Mouse (Mus musculus) MEL (cell line): ENCODE measurements around the gene Kcnn3. TPM values are rescaled to one million over a fixed set of nuclear protein-coding genes. Genes with fewer than 3 reads are reported as not detected.

Experiments used
- DNase-seq: peaks from one replicate; pipeline ENCODE4 v3.0.0; 2011; ENCODE audit warnings: low read depth, low spot score
- H3K27ac ChIP-seq: 2 replicates; pipeline ENCODE4 v1.5.1; 2012; ENCODE audit warnings: low read depth, mild to moderate bottlenecking, control low read depth, low read length, moderate library complexity; ENCODE audit not compliant: control insufficient read depth
- H3K27me3 ChIP-seq, 2 experiments: fragments of 150-350 bp in 1 of 2; sonication (generic) in 1 of 2; 2 replicates each; pipeline ENCODE4 v1.6.1; 2012; ENCODE audit warnings: low read length in 2 of 2, mild to moderate bottlenecking in 2 of 2, improper control_type of control experiment in 1 of 2, moderate library complexity in 1 of 2; ENCODE audit not compliant: insufficient read depth in 2 of 2, control insufficient read depth in 1 of 2
- H3K36me3 ChIP-seq, 2 experiments: 2 replicates each; pipeline ENCODE4 v1.6.1; 2012 to 2014; ENCODE audit warnings: low read length in 2 of 2, improper control_type of control experiment in 1 of 2, inconsistent platforms in 1 of 2, mild to moderate bottlenecking in 1 of 2; ENCODE audit not compliant: insufficient read depth in 2 of 2, control insufficient read depth in 1 of 2
- H3K4me1 ChIP-seq, 2 experiments: fragments of 150-350 bp in 1 of 2; sonication (generic) in 1 of 2; 2 replicates each; pipeline ENCODE4 v1.6.1; 2012; ENCODE audit warnings: low read length in 2 of 2, improper control_type of control experiment in 1 of 2, mild to moderate bottlenecking in 1 of 2; ENCODE audit not compliant: insufficient read depth in 2 of 2, control insufficient read depth in 1 of 2
- H3K4me3 ChIP-seq, 2 experiments: fragments of 150-350 bp in 1 of 2; sonication (generic) in 1 of 2; 2 replicates each; pipeline ENCODE4 v1.5.1; 2012; ENCODE audit warnings: low read depth in 2 of 2, low read length in 2 of 2, mild to moderate bottlenecking in 2 of 2, moderate library complexity in 2 of 2, control low read depth in 1 of 2, improper control_type of control experiment in 1 of 2; ENCODE audit not compliant: control insufficient read depth in 1 of 2, insufficient read depth in 1 of 2
- H3K79me2 ChIP-seq: 2 replicates; pipeline ENCODE4 v1.6.1; 2012; ENCODE audit warnings: mild to moderate bottlenecking, low read length, moderate library complexity; ENCODE audit not compliant: control insufficient read depth, poor library complexity, insufficient read depth
- H3K9ac ChIP-seq: 2 replicates; pipeline ENCODE4 v1.6.1; 2012; ENCODE audit warnings: low read depth, mild to moderate bottlenecking, control low read depth, low read length, moderate library complexity; ENCODE audit not compliant: control insufficient read depth, poor library complexity, severe bottlenecking
- H3K9me3 ChIP-seq: fragments of 150-350 bp; sonication (generic); replicated peaks from 2 replicates; pipeline ENCODE4 v1.6.1; 2012; ENCODE audit warnings: mild to moderate bottlenecking, low read length, improper control_type of control experiment, moderate library complexity; ENCODE audit not compliant: insufficient read depth
- BHLHE40 ChIP-seq: IDR thresholded peaks from 2 replicates; pipeline ENCODE4 v1.6.1; 2012; ENCODE audit warnings: low read depth, mild to moderate bottlenecking, inconsistent platforms, low read length, improper control_type of control experiment, borderline replicate concordance
- CHD2 ChIP-seq: IDR thresholded peaks from 2 replicates; pipeline ENCODE4 v1.6.1; 2011; ENCODE audit warnings: low read length, improper control_type of control experiment
- CTCF ChIP-seq, 3 experiments: IDR thresholded peaks in 2 of 3; conservative IDR thresholded peaks in 1 of 3; 2 replicates each; pipeline ENCODE4 v1.5.1; 2011 to 2012; ENCODE audit warnings: low read length in 3 of 3, low read depth in 2 of 3, mild to moderate bottlenecking in 2 of 3, improper control_type of control experiment in 1 of 3, inconsistent platforms in 1 of 3, mixed read lengths in 1 of 3, moderate library complexity in 1 of 3; ENCODE audit not compliant: control insufficient read depth in 1 of 3, insufficient read depth in 1 of 3, poor library complexity in 1 of 3, severe bottlenecking in 1 of 3
- E2F4 ChIP-seq: IDR thresholded peaks from 2 replicates; pipeline ENCODE4 v1.6.1; 2011; ENCODE audit warnings: low read depth, low read length, improper control_type of control experiment, borderline replicate concordance
- EP300 ChIP-seq, 2 experiments: IDR thresholded peaks; 2 replicates each; pipeline ENCODE4 v1.6.1; 2011; ENCODE audit warnings: improper control_type of control experiment in 2 of 2, low read length in 2 of 2, low read depth in 1 of 2, mild to moderate bottlenecking in 1 of 2
- ETS1 ChIP-seq: IDR thresholded peaks from 2 replicates; pipeline ENCODE4 v1.6.1; 2012; ENCODE audit warnings: low read depth, mild to moderate bottlenecking, inconsistent platforms, low read length, improper control_type of control experiment, moderate library complexity
- GABPA ChIP-seq: IDR thresholded peaks from 2 replicates; pipeline ENCODE4 v1.6.1; 2012; ENCODE audit warnings: low read depth, mild to moderate bottlenecking, inconsistent platforms, low read length, improper control_type of control experiment, moderate library complexity
- GATA1 ChIP-seq: IDR thresholded peaks from 2 replicates; pipeline ENCODE4 v1.6.1; 2011; ENCODE audit warnings: low read depth, low read length, improper control_type of control experiment
- HCFC1 ChIP-seq: IDR thresholded peaks from 2 replicates; pipeline ENCODE4 v1.6.1; 2012; ENCODE audit warnings: low read depth, mild to moderate bottlenecking, inconsistent platforms, low read length, improper control_type of control experiment, moderate library complexity
- JUND ChIP-seq: IDR thresholded peaks from 2 replicates; pipeline ENCODE4 v1.6.1; 2011; ENCODE audit warnings: low read depth, mild to moderate bottlenecking, improper control_type of control experiment, low read length
- KAT2A ChIP-seq: conservative IDR thresholded peaks from 2 replicates; pipeline ENCODE4 v1.6.1; 2012; ENCODE audit warnings: low read depth, low read length, improper control_type of control experiment, inconsistent platforms
- MAFK ChIP-seq: IDR thresholded peaks from 2 replicates; pipeline ENCODE4 v1.6.1; 2011; ENCODE audit warnings: low read depth, mild to moderate bottlenecking, low read length, improper control_type of control experiment, borderline replicate concordance
- MAX ChIP-seq: IDR thresholded peaks from 2 replicates; pipeline ENCODE4 v1.6.1; 2011; ENCODE audit warnings: low read length, improper control_type of control experiment
- MAZ ChIP-seq: IDR thresholded peaks from 2 replicates; pipeline ENCODE4 v1.6.1; 2012; ENCODE audit warnings: low read depth, mild to moderate bottlenecking, inconsistent platforms, low read length, improper control_type of control experiment
- MEF2A ChIP-seq: IDR thresholded peaks from 2 replicates; pipeline ENCODE4 v1.6.1; 2014; ENCODE audit warnings: low read depth, mild to moderate bottlenecking, inconsistent platforms, low read length, improper control_type of control experiment; ENCODE audit not compliant: poor library complexity, insufficient replicate concordance, severe bottlenecking; ENCODE audit errors: extremely low read depth
- MXI1 ChIP-seq: IDR thresholded peaks from 2 replicates; pipeline ENCODE4 v1.6.1; 2011; ENCODE audit warnings: mild to moderate bottlenecking, low read depth, low read length, improper control_type of control experiment
- MYC ChIP-seq: IDR thresholded peaks from 2 replicates; pipeline ENCODE4 v1.6.1; 2011; ENCODE audit warnings: low read depth, mild to moderate bottlenecking, low read length, improper control_type of control experiment, moderate library complexity
- NRF1 ChIP-seq: IDR thresholded peaks from 2 replicates; pipeline ENCODE4 v1.6.1; 2014; ENCODE audit warnings: low read depth, mild to moderate bottlenecking, inconsistent platforms, low read length, improper control_type of control experiment, moderate library complexity; ENCODE audit not compliant: poor library complexity, insufficient read depth, severe bottlenecking
- POLR2A ChIP-seq, 2 experiments: IDR thresholded peaks; 2 replicates each; pipeline ENCODE4 v1.6.1; 2011 to 2012; ENCODE audit warnings: low read length in 2 of 2, mild to moderate bottlenecking in 2 of 2, control low read depth in 1 of 2, improper control_type of control experiment in 1 of 2, low read depth in 1 of 2, moderate library complexity in 1 of 2; ENCODE audit not compliant: control insufficient read depth in 1 of 2, insufficient read depth in 1 of 2, poor library complexity in 1 of 2
- POLR2AphosphoS2 ChIP-seq: IDR thresholded peaks from 2 replicates; pipeline ENCODE4 v1.6.1; 2011; ENCODE audit warnings: low read length, improper control_type of control experiment
- POLR2AphosphoS5 ChIP-seq: IDR thresholded peaks from 2 replicates; pipeline ENCODE4 v1.6.1; 2012; ENCODE audit warnings: low read depth, borderline replicate concordance, mild to moderate bottlenecking, inconsistent platforms, low read length, moderate library complexity, mixed read lengths
- RAD21 ChIP-seq: IDR thresholded peaks from 2 replicates; pipeline ENCODE4 v1.6.1; 2011; ENCODE audit warnings: mild to moderate bottlenecking, low read depth, low read length, improper control_type of control experiment
- RCOR1 ChIP-seq: IDR thresholded peaks from 2 replicates; pipeline ENCODE4 v1.6.1; 2012; ENCODE audit warnings: low read depth, mild to moderate bottlenecking, inconsistent platforms, low read length, improper control_type of control experiment
- SMC3 ChIP-seq: IDR thresholded peaks from 2 replicates; pipeline ENCODE4 v1.6.1; 2011; ENCODE audit warnings: low read depth, low read length, improper control_type of control experiment
- TAL1 ChIP-seq: IDR thresholded peaks from 2 replicates; pipeline ENCODE4 v1.6.1; 2012; ENCODE audit warnings: mild to moderate bottlenecking, inconsistent platforms, low read length, moderate library complexity, mixed read lengths
- TBP ChIP-seq: IDR thresholded peaks from 2 replicates; pipeline ENCODE4 v1.8.0; 2011; ENCODE audit warnings: low read depth, low read length, improper control_type of control experiment
- TCF12 ChIP-seq: IDR thresholded peaks from 2 replicates; pipeline ENCODE4 v1.6.1; 2014; ENCODE audit warnings: low read depth, mild to moderate bottlenecking, inconsistent platforms, low read length, improper control_type of control experiment, moderate library complexity
- USF1 ChIP-seq: IDR thresholded peaks from 2 replicates; pipeline ENCODE4 v1.6.1; 2014; ENCODE audit warnings: low read depth, mild to moderate bottlenecking, inconsistent platforms, low read length, improper control_type of control experiment, moderate library complexity
- USF2 ChIP-seq, 2 experiments: IDR thresholded peaks; 2 replicates each; pipeline ENCODE4 v1.6.1; 2011 to 2012; ENCODE audit warnings: improper control_type of control experiment in 2 of 2, low read length in 2 of 2, borderline replicate concordance in 1 of 2, inconsistent platforms in 1 of 2, low read depth in 1 of 2, mild to moderate bottlenecking in 1 of 2; ENCODE audit not compliant: insufficient read depth in 1 of 2
- ZC3H11A ChIP-seq: IDR thresholded peaks from 2 replicates; pipeline ENCODE4 v1.6.1; 2012; ENCODE audit warnings: low read depth, mild to moderate bottlenecking, inconsistent platforms, low read length, improper control_type of control experiment
- ZKSCAN1 ChIP-seq: IDR thresholded peaks from 2 replicates; pipeline ENCODE4 v1.6.1; 2012; ENCODE audit warnings: low read depth, mild to moderate bottlenecking, inconsistent platforms, low read length, improper control_type of control experiment, moderate library complexity
- ZMIZ1 ChIP-seq: IDR thresholded peaks from 2 replicates; pipeline ENCODE4 v1.6.1; 2012; ENCODE audit warnings: low read depth, mild to moderate bottlenecking, inconsistent platforms, low read length, improper control_type of control experiment, moderate library complexity
- ZNF384 ChIP-seq: IDR thresholded peaks from 2 replicates; pipeline ENCODE4 v1.6.1; 2012; ENCODE audit warnings: low read depth, mild to moderate bottlenecking, inconsistent platforms, low read length, improper control_type of control experiment
- polyA plus RNA-seq, 2 experiments: library from polyadenylated mRNA; stranded (reverse) in 1 of 2; unstranded in 1 of 2; fragments of >175 nt in 1 of 2; fragments of >200 nt in 1 of 2; gene quantifications; 2 replicates each; pipeline versions ENCODE4 v1.2.1 to v1.2.4; 2012; ENCODE audit warnings: low replicate concordance in 2 of 2, low read depth in 1 of 2; ENCODE audit not compliant: insufficient read length in 2 of 2, insufficient read depth in 1 of 2, missing spikeins in 1 of 2
- total RNA-seq: library from RNA; depleted of rRNA; stranded (reverse); fragments of 300-350 nt; gene quantifications from 2 replicates; pipeline ENCODE4 v1.2.3, GENCODE M21; 2012

Kcnn3 gene
- total and polyA plus RNA-seq, 3 experiments: 0.04 TPM; not detected in 2

DNA sequence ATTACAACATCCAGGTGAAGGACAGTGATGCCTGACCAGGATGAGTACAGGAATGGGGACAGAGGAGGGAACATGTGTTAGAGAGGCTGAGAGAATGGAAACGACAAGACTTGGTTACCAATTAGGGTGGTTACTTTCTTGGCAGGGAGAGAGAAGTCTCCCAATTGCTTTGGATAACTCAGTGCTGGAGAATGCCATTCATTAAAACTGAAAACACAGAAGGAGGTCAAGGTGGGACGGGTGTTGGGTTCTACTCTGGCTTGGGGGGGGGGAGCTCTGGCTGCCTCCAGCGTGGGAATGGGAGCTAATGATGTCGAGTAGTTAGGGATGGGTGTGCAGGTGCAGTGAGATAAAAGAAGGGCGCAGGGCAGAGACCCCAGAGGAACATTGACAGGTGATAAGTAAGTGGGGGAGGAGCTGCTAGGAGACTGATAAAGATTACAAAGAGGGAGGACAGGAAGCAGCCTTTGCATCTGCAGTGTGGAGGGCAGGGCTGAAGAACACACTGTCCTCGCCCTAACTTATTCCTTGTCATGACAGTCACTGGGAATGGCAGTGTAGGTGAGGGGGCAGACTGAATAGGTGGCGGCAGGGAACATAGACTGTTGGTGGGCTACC is 49.9 kb downstream of the Kcnn3 start (continued):
- TF ChIP-seq GATA1 (peak; percentile 87), EP300 (IDR thresholded peaks at IDR 0.05; ENCODE audit: low read depth in 1 of 2, low read length in 2 of 2) (peak; percentile 77 to 86), RCOR1 (peak; percentile 73), MYC (peak; percentile 45; the same call in 1 of the 2 replicates), USF1 (no peak), MAX (peak; percentile 30; the same call in 1 of the 2 replicates)
- TF ChIP-seq, all 39 proteins: peak for 14

DNA sequence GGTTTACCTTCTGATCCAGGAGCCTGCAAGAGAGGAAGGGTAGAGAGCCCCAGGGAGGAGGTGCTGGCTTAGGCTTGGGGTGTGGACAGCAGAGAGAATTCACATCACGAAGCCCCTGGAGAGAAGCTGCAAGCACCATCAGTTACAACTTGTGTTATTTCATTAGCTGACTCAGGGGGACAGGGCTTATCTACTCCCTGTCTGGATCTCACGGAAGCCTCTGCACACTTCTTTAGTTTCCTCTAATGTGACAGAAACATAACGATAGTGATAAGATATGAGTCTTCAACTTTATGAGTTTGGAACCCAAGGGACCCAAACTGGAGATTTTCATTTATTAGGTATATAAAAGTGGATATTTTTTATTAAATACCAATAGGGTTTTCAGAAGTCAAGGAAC is 50.4 kb downstream of the Kcnn3 start:
- Histone ChIP-seq H3K9ac (peak overlapping the region; percentile 1; the same call in 1 of the 2 replicates), H3K27ac (peak overlapping the region; percentile 74)
- TF ChIP-seq ETS1 (peak; percentile 79), BHLHE40 (peak; percentile 78; the same call in 1 of the 2 replicates), ZNF384 (no peak), RCOR1 (no peak), MXI1 (no peak), GATA1 (peak; percentile 92), CTCF (IDR thresholded peaks at IDR 0.05 in 2 of 3, conservative IDR thresholded peaks at IDR 0.05 in 1 of 3; ENCODE audit: control insufficient read depth in 1 of 3, insufficient read depth in 1 of 3, low read depth in 2 of 3, low read length in 3 of 3, poor library complexity in 1 of 3, severe bottlenecking in 1 of 3) (no peak), NRF1 (no peak), ZMIZ1 (no peak), SMC3 (no peak), E2F4 (no peak), MAX (no peak), TCF12 (peak; percentile 41; the same call in 1 of the 2 replicates), HCFC1 (no peak), POLR2AphosphoS5 (no peak), JUND (no peak), KAT2A (no peak), ZKSCAN1 (no peak), CHD2 (no peak), POLR2AphosphoS2 (no peak), USF2 (IDR thresholded peaks at IDR 0.05; ENCODE audit: borderline replicate concordance in 1 of 2, insufficient read depth in 1 of 2, low read depth in 1 of 2, low read length in 2 of 2) (no peak), MAFK (no peak), MAZ (no peak), USF1 (no peak), POLR2A (IDR thresholded peaks at IDR 0.05; ENCODE audit: control insufficient read depth in 1 of 2, insufficient read depth in 1 of 2, low read depth in 1 of 2, low read length in 2 of 2, poor library complexity in 1 of 2) (no peak), RAD21 (no peak), ZC3H11A (no peak), TBP (0 out of 2 replicates have a peak, but pooled peaks have one; percentile 15), MEF2A (no peak), TAL1 (no peak), MYC (no peak), GABPA (no peak)

More for the DNA sequence above, 50.4 kb downstream of the Kcnn3 start:
- DNase-seq: peak; percentile 78
- Histone ChIP-seq H3K9me3 (no peaks in the 10 kb centered on the region), H3K4me1 (peaks cover 11 to 34% of the 10 kb centered on the region in 2 experiments), H3K36me3 (peaks cover 0 to 22% of the 10 kb centered on the region in 2 experiments; a peak in 2 of 4 replicates), H3K4me3 (peak overlapping the region; percentile 2 to 10; a peak in 2 of 4 replicates), H3K79me2 (no peaks in the 10 kb centered on the region), H3K27me3 (no peaks in the 10 kb centered on the region; a peak in 1 of 4 replicates)
